Mouse (Mus musculus) kidney, adult 2 months (tissue): ENCODE data around the gene Lhfpl2.

Source experiments
- CTCF ChIP-seq: fragments of 200-500 bp; conservative IDR thresholded peaks from 2 replicates; pipeline ENCODE4 v1.5.1; 2011; ENCODE audit warnings: low read depth, mild to moderate bottlenecking, control low read depth, low read length, moderate library complexity, mixed read lengths; ENCODE audit not compliant: insufficient read depth, insufficient read length
- POLR2A ChIP-seq: fragments of 200-500 bp; IDR thresholded peaks from one replicate; pipeline ENCODE4 v1.6.1; 2011; ENCODE audit warnings: low read depth, low read length, control low read depth

DNA sequence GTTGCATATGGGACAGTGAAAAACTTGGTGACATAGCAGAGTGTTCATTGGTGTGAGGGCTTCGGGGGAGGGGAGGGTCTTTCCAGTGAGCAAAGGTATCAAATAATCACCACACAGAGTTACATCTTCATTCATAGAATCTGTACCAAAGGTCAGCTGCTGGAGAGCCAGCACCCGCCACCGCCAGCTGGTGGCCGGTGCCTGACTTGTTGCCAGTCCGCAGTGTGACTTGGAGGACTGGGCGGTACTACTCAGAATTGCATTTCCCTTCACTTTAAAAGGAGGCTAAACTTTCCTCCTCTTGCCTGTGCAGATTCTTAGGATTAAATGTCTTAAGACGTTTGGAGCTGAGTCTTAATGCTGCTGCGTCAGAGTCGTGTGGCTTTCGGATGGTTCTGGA, 59.9 kb downstream of the Lhfpl2 start:
- TF ChIP-seq CTCF (no peak), POLR2A (no peak)
